Mouse (Mus musculus): ENCODE measurements at regions not wholly inside any gene's neighbourhood (a gene's known extent, or its start where the extent isn't known, plus 50 kb on each side); places are given as distances from the start of the nearest gene placed in this dataset.
A peak's percentile ranks its signal among the peaks of the same experiment; 100 is the strongest.

- Histone ChIP-seq H3K27ac (replicated peaks) (no peak overlapping the region), H3K9ac (replicated peaks) (no peak overlapping the region), H3K4me1 (0 out of 2 replicates have a peak, but pooled peaks cover 3% of the 10 kb centered on the region), H3K4me2 (replicated peaks) (no peak overlapping the region), H3K27me3 (0 out of 2 replicates have a peak, but pooled peaks cover under 1% of the 10 kb centered on the region), H3K36me3 (no peaks in the 10 kb centered on the region), H3K4me3 (no peak overlapping the region), H3K9me3 (no peaks in the 10 kb centered on the region)
- 76% methylated on average over 6 of the region's 6 CpGs for whole genome bisulfite sequencing
- no peak for ATAC-seq (ENCODE audit: low FRiP score, low read depth)
Measured at GRCm38 (mm10) chr17:45943244-45943643, 88.9 kb downstream of the Vegfa start.

- no peak for ATAC-seq (ENCODE audit: low FRiP score, low read depth)
Measured at GRCm38 (mm10) chr17:45941890-45942375, 90.2 kb downstream of the Vegfa start.

GRCm38 (mm10) chr17:45940121-45940813 is 91.9 kb downstream of the Vegfa start:
- ATAC-seq (ENCODE audit: low FRiP score, low read depth): no peak
- H3K9me3 ChIP-seq: no peaks in the 10 kb centered on the region
- 91% methylated on average over 16 of the region's 16 CpGs for WGBS
- no peak overlapping the region for H3K27ac ChIP-seq (replicated peaks)
- no peak overlapping the region for H3K4me2 ChIP-seq (replicated peaks)
- peaks cover 15% of the 10 kb centered on the region for H3K27me3 ChIP-seq
- no peak overlapping the region for H3K4me3 ChIP-seq
- no peaks in the 10 kb centered on the region for H3K36me3 ChIP-seq
- H3K4me1 ChIP-seq: peaks cover 15% of the 10 kb centered on the region; the same call in 1 of the 2 replicates
- H3K9ac ChIP-seq (replicated peaks): no peak overlapping the region

More at GRCm38 (mm10) chr17:45941890-45942375, 90.2 kb downstream of the Vegfa start:
- 43% methylated on average over 4 of the region's 4 CpGs for WGBS
- Histone ChIP-seq H3K4me3 (no peak overlapping the region), H3K27me3 (peaks cover 6% of the 10 kb centered on the region; the same call in 1 of the 2 replicates), H3K36me3 (no peaks in the 10 kb centered on the region), H3K9ac (replicated peaks) (no peak overlapping the region), H3K9me3 (no peaks in the 10 kb centered on the region), H3K27ac (replicated peaks) (no peak overlapping the region), H3K4me2 (replicated peaks) (no peak overlapping the region), H3K4me1 (0 out of 2 replicates have a peak, but pooled peaks cover 6% of the 10 kb centered on the region)

GRCm38 (mm10) chr17:45938284-45938683 is 93.9 kb downstream of the Vegfa start:
- no peaks in the 10 kb centered on the region for H3K9me3 ChIP-seq
- WGBS: 10% methylated on average over 1 of the region's 1 CpGs
- no peak overlapping the region for H3K4me3 ChIP-seq
- H3K9ac ChIP-seq (replicated peaks): no peak overlapping the region
- H3K4me1 ChIP-seq: peaks cover 31% of the 10 kb centered on the region
- H3K36me3 ChIP-seq: no peaks in the 10 kb centered on the region
- no peak overlapping the region for H3K27ac ChIP-seq (replicated peaks)
- peaks cover 24% of the 10 kb centered on the region for H3K27me3 ChIP-seq
- H3K4me2 ChIP-seq (replicated peaks): no peak overlapping the region
- no peak for ATAC-seq (ENCODE audit: low FRiP score, low read depth)

DNA sequence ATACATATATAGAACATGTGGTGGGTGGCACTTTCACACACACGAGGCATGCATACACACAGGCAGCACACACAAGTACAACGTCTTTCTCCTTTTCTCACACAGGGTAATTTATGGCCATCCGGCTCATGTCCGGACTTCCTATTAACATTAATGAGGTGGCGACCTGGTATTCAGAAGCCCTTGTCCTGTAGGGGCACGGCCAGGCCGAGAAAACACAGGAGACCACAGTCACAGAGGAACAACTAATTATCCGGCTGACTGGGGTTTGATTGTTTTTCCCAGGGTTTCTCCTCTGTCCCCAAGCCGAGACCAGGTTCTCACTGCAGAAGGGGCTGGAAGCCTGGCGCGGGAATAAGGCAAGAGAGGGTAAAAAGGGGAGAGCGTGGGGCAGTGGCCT is 95.6 kb downstream of the Vegfa start:
- WGBS: 23% methylated on average over 12 of the region's 12 CpGs
- Histone ChIP-seq H3K4me1 (peaks cover 32% of the 10 kb centered on the region), H3K4me3 (no peak overlapping the region), H3K9me3 (no peaks in the 10 kb centered on the region), H3K36me3 (no peaks in the 10 kb centered on the region), H3K4me2 (replicated peaks) (no peak overlapping the region), H3K27ac (replicated peaks) (no peak overlapping the region), H3K27me3 (peaks cover 36% of the 10 kb centered on the region), H3K9ac (replicated peaks) (no peak overlapping the region; the same call in 1 of the 2 replicates)
- no peak for ATAC-seq (ENCODE audit: low FRiP score, low read depth)

GRCm38 (mm10) chr17:45935291-45935690 is 96.9 kb downstream of the Vegfa start:
- Histone ChIP-seq H3K9me3 (no peaks in the 10 kb centered on the region), H3K4me1 (peaks cover 37% of the 10 kb centered on the region), H3K27me3 (peaks cover 36% of the 10 kb centered on the region), H3K9ac (replicated peaks) (no peak overlapping the region), H3K4me3 (no peak overlapping the region), H3K27ac (replicated peaks) (no peak overlapping the region), H3K4me2 (replicated peaks) (no peak overlapping the region), H3K36me3 (no peaks in the 10 kb centered on the region)
- 78% methylated on average over 4 of the region's 4 CpGs for WGBS
- ATAC-seq (ENCODE audit: low FRiP score, low read depth): no peak

DNA sequence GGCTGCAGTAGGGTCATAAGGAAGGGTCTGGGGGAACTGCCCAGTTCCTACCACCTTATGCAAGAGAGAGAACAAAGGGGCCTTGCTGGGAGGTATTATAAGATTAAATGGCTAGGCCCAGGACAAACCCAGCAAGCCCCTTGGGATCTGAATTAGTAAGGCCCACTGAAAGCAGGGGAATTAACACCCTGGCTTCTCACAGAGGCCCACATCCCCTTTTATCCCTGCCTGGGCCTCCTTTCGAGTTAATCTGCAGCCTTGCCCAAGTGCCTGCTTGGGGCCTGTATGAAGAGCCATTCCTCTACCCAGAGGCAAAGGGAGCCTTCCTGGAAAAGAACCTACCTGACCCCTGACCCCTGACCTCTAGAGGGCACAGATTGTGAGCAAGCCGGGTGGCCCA is 98.2 kb downstream of the Vegfa start:
- Histone ChIP-seq H3K4me2 (replicated peaks) (no peak overlapping the region), H3K36me3 (no peaks in the 10 kb centered on the region), H3K4me1 (peaks cover 37% of the 10 kb centered on the region), H3K9ac (replicated peaks) (no peak overlapping the region), H3K27me3 (peaks cover 36% of the 10 kb centered on the region), H3K4me3 (no peak overlapping the region), H3K27ac (replicated peaks) (0 out of 2 replicates have a peak overlapping the region, but pooled peaks have one; percentile 39), H3K9me3 (no peaks in the 10 kb centered on the region)
- 7% methylated on average over 2 of the region's 2 CpGs for WGBS
- ATAC-seq (ENCODE audit: low FRiP score, low read depth): no peak

DNA sequence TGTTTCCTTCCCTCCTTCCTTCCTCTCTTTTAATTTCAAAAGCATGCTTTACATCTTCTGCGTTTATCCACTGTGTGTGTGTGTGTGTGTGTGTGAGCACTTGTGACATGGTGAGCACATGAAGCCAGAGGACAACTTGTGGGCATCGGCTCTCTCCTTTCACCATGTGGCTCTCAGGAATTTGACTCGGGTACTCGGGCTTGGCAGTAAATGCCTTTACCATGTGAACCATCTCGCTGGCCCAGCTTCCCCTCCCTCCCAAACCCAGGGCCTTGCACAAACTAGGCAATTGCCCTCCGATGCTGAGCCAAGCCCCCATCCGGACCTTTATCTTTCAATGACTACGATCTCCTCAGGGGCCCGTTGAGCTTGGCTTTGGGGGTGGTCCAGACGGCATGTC is 99.1 kb downstream of the Vegfa start:
- Histone ChIP-seq H3K4me3 (no peak overlapping the region), H3K27me3 (peaks cover 34% of the 10 kb centered on the region), H3K9ac (replicated peaks) (no peak overlapping the region), H3K4me2 (replicated peaks) (no peak overlapping the region), H3K9me3 (no peaks in the 10 kb centered on the region), H3K36me3 (no peaks in the 10 kb centered on the region), H3K27ac (replicated peaks) (no peak overlapping the region), H3K4me1 (peaks cover 33% of the 10 kb centered on the region)
- WGBS: 36% methylated on average over 10 of the region's 10 CpGs
- no peak for ATAC-seq (ENCODE audit: low FRiP score, low read depth)

GRCm38 (mm10) chr17:45932611-45933010 is 99.6 kb downstream of the Vegfa start:
- Histone ChIP-seq H3K27me3 (peaks cover 33% of the 10 kb centered on the region), H3K4me3 (no peak overlapping the region), H3K36me3 (no peaks in the 10 kb centered on the region), H3K9me3 (no peaks in the 10 kb centered on the region), H3K27ac (replicated peaks) (no peak overlapping the region), H3K4me2 (replicated peaks) (no peak overlapping the region), H3K4me1 (peaks cover 33% of the 10 kb centered on the region), H3K9ac (replicated peaks) (no peak overlapping the region)
- no peak for ATAC-seq (ENCODE audit: low FRiP score, low read depth)
- WGBS: 64% methylated on average over 6 of the region's 6 CpGs

- Histone ChIP-seq H3K27me3 (peaks cover 14% of the 10 kb centered on the region), H3K4me1 (peaks cover 20% of the 10 kb centered on the region), H3K9ac (replicated peaks) (no peak overlapping the region), H3K4me3 (no peak overlapping the region), H3K36me3 (no peaks in the 10 kb centered on the region), H3K9me3 (no peaks in the 10 kb centered on the region), H3K27ac (replicated peaks) (no peak overlapping the region), H3K4me2 (replicated peaks) (no peak overlapping the region)
- ATAC-seq (ENCODE audit: low FRiP score, low read depth): no peak
- 69% methylated on average over 7 of the region's 7 CpGs for whole genome bisulfite sequencing
Measured at GRCm38 (mm10) chr17:45929591-45929990, 102.6 kb downstream of the Vegfa start.

GRCm38 (mm10) chr17:45928903-45929477 is 103.2 kb downstream of the Vegfa start:
- H3K36me3 ChIP-seq: no peaks in the 10 kb centered on the region
- H3K4me1 ChIP-seq: peaks cover 14% of the 10 kb centered on the region
- H3K9ac ChIP-seq (replicated peaks): no peak overlapping the region
- peaks cover 13% of the 10 kb centered on the region for H3K27me3 ChIP-seq
- H3K4me3 ChIP-seq: no peak overlapping the region
- no peak for ATAC-seq (ENCODE audit: low FRiP score, low read depth)
- no peaks in the 10 kb centered on the region for H3K9me3 ChIP-seq
- H3K4me2 ChIP-seq (replicated peaks): no peak overlapping the region
- WGBS: 67% methylated on average over 8 of the region's 8 CpGs
- no peak overlapping the region for H3K27ac ChIP-seq (replicated peaks)

DNA sequence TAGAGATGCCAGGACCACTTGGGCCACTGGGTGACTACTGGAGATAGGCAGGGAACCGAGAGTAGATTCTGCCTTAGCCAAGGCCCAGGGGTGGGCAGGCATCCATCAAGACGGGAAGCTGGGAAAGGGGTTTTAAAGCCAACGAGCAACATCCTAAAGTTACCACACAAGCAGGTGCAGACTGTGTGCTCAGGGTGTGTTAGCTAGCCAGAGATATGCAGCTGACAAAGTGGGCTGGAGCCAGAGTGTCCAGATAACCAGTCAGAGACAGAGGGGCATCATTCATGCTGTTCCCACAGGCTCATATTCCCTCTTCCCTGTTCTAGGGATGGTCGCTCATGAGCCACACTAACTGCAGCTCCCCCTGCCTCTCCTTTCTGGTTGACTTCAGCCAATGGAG is 104.2 kb downstream of the Vegfa start:
- WGBS: 91% methylated on average over 4 of the region's 4 CpGs
- ATAC-seq (ENCODE audit: low FRiP score, low read depth): no peak

More for the DNA sequence above, 104.2 kb downstream of the Vegfa start:
- Histone ChIP-seq H3K4me1 (0 out of 2 replicates have a peak, but pooled peaks cover 5% of the 10 kb centered on the region), H3K27me3 (peaks cover 10% of the 10 kb centered on the region), H3K9ac (replicated peaks) (no peak overlapping the region), H3K27ac (replicated peaks) (no peak overlapping the region), H3K4me2 (replicated peaks) (no peak overlapping the region), H3K9me3 (no peaks in the 10 kb centered on the region), H3K36me3 (no peaks in the 10 kb centered on the region), H3K4me3 (no peak overlapping the region)
